ENCODE assay signal across 22 mouse cellular contexts in the genomic region with DNA sequence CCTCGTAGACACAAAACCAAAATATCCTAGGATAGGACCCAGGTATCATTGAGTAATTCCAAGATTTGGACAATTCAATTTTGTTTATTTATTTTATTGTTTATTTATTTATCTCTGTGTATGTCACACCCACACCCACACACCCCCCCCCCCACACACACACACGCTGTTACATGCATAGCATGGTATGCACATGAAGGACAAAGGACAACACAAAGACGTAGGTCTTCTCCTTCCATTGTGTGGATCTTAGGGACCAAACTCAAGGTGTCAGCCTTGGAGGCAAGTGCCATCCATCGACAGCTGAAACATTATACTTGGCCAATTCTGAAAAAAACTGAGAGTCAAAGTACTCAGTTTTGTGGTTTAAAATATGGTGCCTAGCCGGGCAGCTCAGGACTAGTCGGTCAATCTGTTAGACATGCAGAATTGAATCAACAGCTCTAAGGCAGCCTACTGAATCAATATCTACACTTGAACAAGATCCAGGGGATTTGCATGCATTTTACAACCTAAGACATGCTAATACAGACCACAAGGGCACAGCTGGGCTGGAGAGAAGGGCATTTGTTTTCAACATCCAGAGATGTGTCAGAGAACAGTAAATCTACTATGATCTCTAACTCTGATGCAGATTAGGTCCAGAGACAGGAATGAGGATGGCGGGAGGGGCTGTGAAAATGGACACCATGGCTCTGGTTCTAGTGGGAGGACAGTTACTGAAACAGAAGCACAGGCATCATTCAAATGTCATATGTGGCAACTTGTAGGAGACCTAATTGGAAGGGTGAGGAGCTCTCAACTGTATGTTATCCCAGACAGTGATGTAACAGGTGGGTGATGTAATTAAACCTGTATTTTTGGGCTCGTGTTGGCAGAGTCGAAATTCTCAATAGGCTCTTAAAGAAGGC.
DNase-seq lines count a peak whose midpoint lies in the region; ATAC-seq and TF ChIP-seq lines count a peak whose summit lies in the region.
"Had no signal": no experiment of that assay in that cellular context is flagged by ENCODE, and none has a peak within 500 bp of the region (broad histone marks: within the 10 kb centered on the region; RNA-seq: fewer than 3 reads in every experiment).

No protein-coding gene starts in this region.

- 89% methylated on average over 9 of the region's 9 CpGs for WGBS in heart, adult 2 months
- WGBS in kidney, postnatal 0 days: 68% methylated on average over 9 of the region's 9 CpGs
- 62% methylated on average over 9 of the region's 9 CpGs for WGBS in midbrain, embryonic 14.5 days
- 86% methylated on average over 9 of the region's 9 CpGs for WGBS in midbrain, embryonic 10.5 days

- no peak for ATAC-seq in kidney, postnatal 0 days (replicated peaks; ENCODE audit: low FRiP score, low read depth)
- peak; percentile 27; the same call in 1 of the 2 replicates for ATAC-seq in midbrain, embryonic 14.5 days (ENCODE audit: low FRiP score, low TSS enrichment)
- ATAC-seq: forebrain, embryonic 16.5 days; Patski had no signal

- no peak overlapping the region for H3K27ac ChIP-seq in heart, adult 2 months
- H3K27ac ChIP-seq in kidney, postnatal 0 days: no peak overlapping the region
- no peak overlapping the region for H3K27ac ChIP-seq in midbrain, embryonic 14.5 days (replicated peaks; ENCODE audit: low read depth, low read length)
- H3K27ac ChIP-seq in midbrain, embryonic 10.5 days (replicated peaks): no peak overlapping the region
- H3K27ac ChIP-seq: embryonic facial prominence, embryonic 12.5 days; forebrain, embryonic 12.5 days; heart, embryonic 13.5 days; hindbrain, embryonic 15.5 days had no signal

- no peaks in the 10 kb centered on the region for H3K9me3 ChIP-seq in kidney, postnatal 0 days (replicated peaks; ENCODE audit: low read length)
- H3K9me3 ChIP-seq in midbrain, embryonic 14.5 days (ENCODE audit: control insufficient read depth, low read length): no peaks in the 10 kb centered on the region
- no peaks in the 10 kb centered on the region for H3K9me3 ChIP-seq in midbrain, embryonic 10.5 days (replicated peaks)
- H3K9me3 ChIP-seq: embryonic facial prominence, embryonic 12.5 days; forebrain, embryonic 12.5 days; heart, embryonic 13.5 days; hindbrain, embryonic 15.5 days had no signal

- TF ChIP-seq POLR2A in heart, adult 2 months (IDR thresholded peaks at IDR 0.05; ENCODE audit: insufficient read depth, low read depth, low read length): no peak

- H3K4me1 ChIP-seq in heart, adult 2 months (ENCODE audit: control insufficient read depth, insufficient read depth, low read length): no peaks in the 10 kb centered on the region
- no peaks in the 10 kb centered on the region for H3K4me1 ChIP-seq in kidney, postnatal 0 days (replicated peaks; ENCODE audit: insufficient read depth, low read length)
- H3K4me1 ChIP-seq in midbrain, embryonic 14.5 days (ENCODE audit: control insufficient read depth, insufficient read depth, low read length): no peaks in the 10 kb centered on the region
- H3K4me1 ChIP-seq in midbrain, embryonic 10.5 days: peaks cover 10% of the 10 kb centered on the region
- H3K4me1 ChIP-seq: embryonic facial prominence, embryonic 12.5 days; heart, embryonic 13.5 days; hindbrain, embryonic 15.5 days had no signal

- no peaks in the 10 kb centered on the region for H3K27me3 ChIP-seq in heart, adult 2 months (ENCODE audit: control insufficient read depth, insufficient read depth, low read length)
- no peaks in the 10 kb centered on the region for H3K27me3 ChIP-seq in kidney, postnatal 0 days (ENCODE audit: insufficient read depth, low read length)
- no peaks in the 10 kb centered on the region for H3K27me3 ChIP-seq in midbrain, embryonic 14.5 days (ENCODE audit: control insufficient read depth, insufficient read depth, low read length)
- no peaks in the 10 kb centered on the region for H3K27me3 ChIP-seq in midbrain, embryonic 10.5 days (ENCODE audit: low read depth, poor library complexity, severe bottlenecking)
- H3K27me3 ChIP-seq: embryonic facial prominence, embryonic 12.5 days; forebrain, embryonic 12.5 days; heart, embryonic 13.5 days; hindbrain, embryonic 15.5 days; Patski had no signal

- H3K4me2 ChIP-seq in kidney, postnatal 0 days (ENCODE audit: low read length): no peak overlapping the region
- H3K4me2 ChIP-seq in midbrain, embryonic 14.5 days (ENCODE audit: low read length): no peak overlapping the region
- H3K4me2 ChIP-seq: embryonic facial prominence, embryonic 12.5 days; forebrain, embryonic 12.5 days; heart, embryonic 13.5 days; hindbrain, embryonic 15.5 days had no signal

- DNase-seq in heart, adult 11 months: peak; percentile 55
- no peak for DNase-seq in heart, adult 2 months
- DNase-seq in kidney, postnatal 0 days (ENCODE audit: low spot score): peak; percentile 43
- no peak for DNase-seq in kidney, adult 9 months
- peak; percentile 29 for DNase-seq in midbrain, embryonic 14.5 days
- DNase-seq in midbrain, embryonic 10.5 days (ENCODE audit: low spot score): no peak
- DNase-seq in thymus, postnatal 36 days: no peak
- no peak for DNase-seq in left cerebral cortex, postnatal 4 days
- DNase-seq: adrenal gland, adult 8-10 months; adrenal gland, postnatal 36 days; cerebellum, adult 11 months; cerebellum, adult 8-10 months; cerebellum, postnatal 14 days; embryo, embryonic 11 days; gastrocnemius, postnatal 10 days; heart, postnatal 36 days had no signal

- intact Hi-C loops in heart, adult 2 months (cut with DNase I): no loop called here
- intact Hi-C loops in left cerebral cortex, postnatal 4 days (cut with DNase I): no loop called here

- no peak for TF ChIP-seq EP300 in heart, adult 2 months (IDR thresholded peaks at IDR 0.05; ENCODE audit: insufficient read depth, low read depth, low read length)

- no peak for TF ChIP-seq CTCF in heart, adult 2 months (IDR thresholded peaks at IDR 0.05)
- TF ChIP-seq CTCF in kidney, postnatal 0 days (IDR thresholded peaks at IDR 0.05; ENCODE audit: low read depth): no peak

- H3K4me3 ChIP-seq in heart, adult 2 months: no peak overlapping the region
- H3K4me3 ChIP-seq in kidney, postnatal 0 days (replicated peaks; ENCODE audit: low read depth, low read length): no peak overlapping the region
- no peak overlapping the region for H3K4me3 ChIP-seq in midbrain, embryonic 14.5 days (replicated peaks; ENCODE audit: low read depth, low read length)
- no peak overlapping the region for H3K4me3 ChIP-seq in midbrain, embryonic 10.5 days
- H3K4me3 ChIP-seq: embryonic facial prominence, embryonic 12.5 days; forebrain, embryonic 12.5 days; heart, embryonic 13.5 days; hindbrain, embryonic 15.5 days had no signal

- no peak overlapping the region for H3K9ac ChIP-seq in heart, adult 2 months (ENCODE audit: low read depth, low read length)
- no peak overlapping the region for H3K9ac ChIP-seq in kidney, postnatal 0 days (ENCODE audit: low read depth, low read length)
- no peak overlapping the region for H3K9ac ChIP-seq in midbrain, embryonic 14.5 days (replicated peaks; ENCODE audit: low read length)
- H3K9ac ChIP-seq: embryonic facial prominence, embryonic 12.5 days; forebrain, embryonic 12.5 days; heart, embryonic 13.5 days; hindbrain, embryonic 15.5 days had no signal

- H3K36me3 ChIP-seq in heart, adult 2 months (ENCODE audit: control insufficient read depth, insufficient read depth, low read length): no peaks in the 10 kb centered on the region
- no peaks in the 10 kb centered on the region for H3K36me3 ChIP-seq in kidney, postnatal 0 days (ENCODE audit: insufficient read depth, low read length)
- no peaks in the 10 kb centered on the region for H3K36me3 ChIP-seq in midbrain, embryonic 14.5 days (ENCODE audit: control insufficient read depth, insufficient read depth, low read length)
- H3K36me3 ChIP-seq in midbrain, embryonic 10.5 days: no peaks in the 10 kb centered on the region
- H3K36me3 ChIP-seq: embryonic facial prominence, embryonic 12.5 days; forebrain, embryonic 12.5 days; heart, embryonic 13.5 days; hindbrain, embryonic 15.5 days had no signal

- H3K79me2 ChIP-seq in heart, adult 2 months (replicated peaks; ENCODE audit: control insufficient read depth, insufficient read depth, low read length): no peaks in the 10 kb centered on the region

Comparison
In these comparisons a context has a peak if more than half of its experiments do, and no peak if none do; other contexts are left out.
1. DNase-seq: peak in heart, adult 11 months (single experiment), kidney, postnatal 0 days (single experiment) and midbrain, embryonic 14.5 days (single experiment); none in heart, adult 2 months (0 of 2), kidney, adult 9 months (single experiment), midbrain, embryonic 10.5 days (single experiment), thymus, postnatal 36 days (0 of 2) and left cerebral cortex, postnatal 4 days (single experiment).